Mouse (Mus musculus): Measurements from ENCODE around the gene Pdik1l.

DNA sequence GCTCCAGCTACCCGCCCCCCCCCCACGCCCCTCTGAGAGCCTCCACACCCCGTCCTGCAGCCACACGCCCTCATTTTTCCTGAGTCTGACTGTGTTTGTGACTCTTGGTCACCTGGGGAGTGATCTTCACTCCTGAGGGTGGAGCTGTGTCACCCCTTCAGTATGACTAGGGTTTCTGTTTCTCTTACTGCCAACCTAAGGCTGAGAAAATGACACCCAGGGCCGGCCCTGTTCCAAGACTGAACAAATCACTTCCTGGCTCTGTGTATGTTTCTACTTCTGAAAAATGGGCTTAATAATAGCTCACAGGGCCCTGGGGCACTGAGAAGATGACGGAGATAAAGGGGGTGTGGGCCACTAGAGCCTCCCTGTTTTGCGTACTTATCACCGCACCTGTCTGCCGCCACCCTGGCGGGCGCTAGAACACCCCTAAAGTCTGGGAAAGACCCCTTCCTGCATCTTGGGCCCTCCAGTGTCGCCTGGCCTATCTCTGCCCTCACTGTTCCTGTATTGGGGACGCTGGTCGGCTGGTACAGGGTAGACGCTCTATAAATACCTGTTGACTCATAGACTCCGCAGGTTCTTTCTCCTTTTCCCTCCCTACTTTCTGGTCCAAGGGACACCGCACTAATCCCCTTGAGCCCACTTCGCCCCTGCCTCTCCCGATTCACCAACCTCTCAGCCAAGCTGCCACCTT, 50.0 kb downstream of the Pdik1l start:
- TF ChIP-seq POLR2A (IDR thresholded peaks at IDR 0.05; ENCODE audit: insufficient read length, low read depth) (no peak), CEBPB (IDR thresholded peaks at IDR 0.05; ENCODE audit: insufficient read depth, poor library complexity, severe bottlenecking) (no peak), TCF12 (IDR thresholded peaks at IDR 0.05; ENCODE audit: insufficient read depth, poor library complexity, severe bottlenecking) (no peak), E2F4 (IDR thresholded peaks at IDR 0.05; ENCODE audit: insufficient read depth) (no peak), POLR2AphosphoS2 (IDR thresholded peaks at IDR 0.05; ENCODE audit: insufficient read length, low read depth) (no peak)
